Mouse (Mus musculus) thymus, adult 2 months (tissue): ENCODE results near the gene Mmachc.

Source experiments
- CTCF ChIP-seq: fragments of 200-500 bp; IDR thresholded peaks from 2 replicates; pipeline ENCODE4 v1.5.1; 2012; ENCODE audit warnings: mild to moderate bottlenecking, control low read depth, low read length, moderate library complexity, borderline replicate concordance; ENCODE audit not compliant: control insufficient read depth, poor library complexity, insufficient read depth; ENCODE audit errors: extremely low read depth
- POLR2A ChIP-seq: fragments of 200-500 bp; IDR thresholded peaks from 2 replicates; pipeline ENCODE4 v1.6.1; 2012; ENCODE audit warnings: mild to moderate bottlenecking, low read length, control low read depth, moderate library complexity; ENCODE audit not compliant: control insufficient read depth, poor library complexity, insufficient read depth; ENCODE audit errors: extremely low read depth

GRCm38 (mm10) chr4:116727401-116727800 is 19.2 kb upstream of the Mmachc start:
- TF ChIP-seq CTCF, result no peak
- TF ChIP-seq POLR2A, result no peak
